Mouse (Mus musculus): Measurements from ENCODE around the gene Ipo7.
"Not testable (repeated sequence)": the region's sequence is repeated elsewhere in the genome, so short reads cannot be mapped to it uniquely, and the experiment has no call there.

Ipo7 gene

GRCm38 (mm10) chr7:110023553-110023952 is 5.5 kb downstream of the Ipo7 start:
- no peak for DNase-seq

- DNase-seq, result no peak
Measured at GRCm38 (mm10) chr7:110026594-110026993, 8.5 kb downstream of the Ipo7 start.

GRCm38 (mm10) chr7:110028826-110029225 is 10.8 kb downstream of the Ipo7 start:
- no peak for DNase-seq

- DNase-seq, result no peak
Measured at GRCm38 (mm10) chr7:110030342-110030741, 12.3 kb downstream of the Ipo7 start.

- not testable (repeated sequence) for DNase-seq
Measured at GRCm38 (mm10) chr7:110057723-110058122, 39.6 kb downstream of the Ipo7 start.

- no peak for DNase-seq
Measured at GRCm38 (mm10) chr7:110059092-110059785, 41.2 kb downstream of the Ipo7 start.

- DNase-seq, result no peak
Measured at GRCm38 (mm10) chr7:110060106-110060668, 42.1 kb downstream of the Ipo7 start.

- no peak for DNase-seq
Measured at GRCm38 (mm10) chr7:110060669-110061198, 42.7 kb downstream of the Ipo7 start.

- DNase-seq, result peak; percentile 100
Measured at GRCm38 (mm10) chr7:110061199-110061751, 43.2 kb downstream of the Ipo7 start, which contains the start of gene Zfp143. Gene Zfp143, plus strand, starts transcription at chr7:110061217.

GRCm38 (mm10) chr7:110061752-110062273 is 43.7 kb downstream of the Ipo7 start:
- peak; percentile 87 for DNase-seq

GRCm38 (mm10) chr7:110063731-110064130 is 45.7 kb downstream of the Ipo7 start:
- no peak for DNase-seq

GRCm38 (mm10) chr7:110069070-110069469 is 51.0 kb downstream of the Ipo7 start:
- DNase-seq, result no peak

- no peak for DNase-seq
Measured at GRCm38 (mm10) chr7:110078168-110078567, 60.1 kb downstream of the Ipo7 start.

- DNase-seq, result peak; percentile 43
Measured at GRCm38 (mm10) chr7:110083386-110084165, 65.5 kb downstream of the Ipo7 start.

- no peak for DNase-seq
Measured at GRCm38 (mm10) chr7:110085217-110085616, 67.1 kb downstream of the Ipo7 start.

- no peak for DNase-seq
Measured at GRCm38 (mm10) chr7:110087914-110088313, 69.8 kb downstream of the Ipo7 start.

GRCm38 (mm10) chr7:110091670-110092069 is 73.6 kb downstream of the Ipo7 start:
- DNase-seq, result no peak

- DNase-seq, result no peak
Measured at GRCm38 (mm10) chr7:110096332-110096731, 78.3 kb downstream of the Ipo7 start.

- DNase-seq, result no peak
Measured at GRCm38 (mm10) chr7:110097106-110097793, 79.2 kb downstream of the Ipo7 start.

GRCm38 (mm10) chr7:110100854-110101253 is 82.8 kb downstream of the Ipo7 start:
- no peak for DNase-seq

GRCm38 (mm10) chr7:110101266-110101665 is 83.2 kb downstream of the Ipo7 start:
- DNase-seq, result no peak

- no peak for DNase-seq
Measured at GRCm38 (mm10) chr7:110105041-110105440, 87.0 kb downstream of the Ipo7 start.
